In the genomic region with DNA sequence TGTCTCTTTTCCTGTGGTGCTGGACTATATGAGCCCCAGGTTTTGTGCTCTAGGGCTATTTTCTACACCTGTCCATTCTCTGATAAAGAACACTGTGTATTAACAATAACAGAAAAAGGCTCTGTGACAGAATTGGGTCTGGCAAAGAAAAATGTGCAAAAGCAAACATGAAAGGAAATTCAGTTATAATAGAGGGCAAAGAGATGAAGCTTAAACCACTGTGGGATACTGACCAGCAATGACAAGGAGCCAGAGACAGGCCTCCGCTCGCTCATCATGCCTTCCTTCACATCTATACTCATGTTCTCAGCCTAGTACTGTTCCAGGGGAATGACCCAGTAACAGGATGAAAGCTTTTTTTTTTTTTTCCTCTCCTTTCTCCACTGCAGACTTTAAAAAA, we compare ENCODE assay signal across 11 mouse cellular contexts.
DNase-seq lines count a peak whose midpoint lies in the region; ATAC-seq lines count a peak whose summit lies in the region.
"Had no signal": no experiment of that assay in that cellular context is flagged by ENCODE, and none has a peak within 500 bp of the region (broad histone marks: within the 10 kb centered on the region; RNA-seq: fewer than 3 reads in every experiment).

No protein-coding gene starts in this region.

- H3K27me3 ChIP-seq in hindbrain, embryonic 14.5 days (ENCODE audit: control insufficient read depth, insufficient read depth, low read length) = no peaks in the 10 kb centered on the region
- H3K27me3 ChIP-seq in hindbrain, embryonic 10.5 days (ENCODE audit: insufficient read depth, poor library complexity, severe bottlenecking) = no peaks in the 10 kb centered on the region
- H3K27me3 ChIP-seq in midbrain, embryonic 16.5 days (ENCODE audit: control insufficient read depth, insufficient read depth, low read depth, low read length) = no peaks in the 10 kb centered on the region
- H3K27me3 ChIP-seq: midbrain, embryonic 12.5 days; neural tube, embryonic 12.5 days had no signal

- ATAC-seq in hindbrain, embryonic 14.5 days (ENCODE audit: low FRiP score) = no peak
- no peak for ATAC-seq in midbrain, embryonic 16.5 days

- H3K27ac ChIP-seq in hindbrain, embryonic 14.5 days = no peak overlapping the region
- H3K27ac ChIP-seq in hindbrain, embryonic 10.5 days = no peak overlapping the region
- H3K27ac ChIP-seq in midbrain, embryonic 16.5 days (ENCODE audit: low read length) = no peak overlapping the region; the same call in 1 of the 2 replicates
- H3K27ac ChIP-seq: neural tube, embryonic 12.5 days had no signal

- peak; percentile 39 to 52 for DNase-seq in cerebellum, adult 18-20 months
- DNase-seq in cerebellum, postnatal 10 days = no peak
- no peak for DNase-seq in hindbrain, embryonic 14.5 days (ENCODE audit: low spot score)
- DNase-seq in hindbrain, embryonic 10.5 days (ENCODE audit: low spot score) = no peak
- peak; percentile 44 to 52 for DNase-seq in cerebellum, postnatal 25 days
- no peak for DNase-seq in retina, postnatal 1 day
- no peak for DNase-seq in thymus, postnatal 36 days
- DNase-seq: adrenal gland, postnatal 25 days had no signal

- H3K4me2 ChIP-seq in hindbrain, embryonic 14.5 days (replicated peaks) = peak overlapping the region; percentile 51
- H3K4me2 ChIP-seq in midbrain, embryonic 16.5 days (ENCODE audit: low read length) = peak overlapping the region; percentile 55

- H3K4me1 ChIP-seq in hindbrain, embryonic 14.5 days (replicated peaks; ENCODE audit: control insufficient read depth, insufficient read depth, low read length) = peaks cover 29% of the 10 kb centered on the region
- H3K4me1 ChIP-seq in hindbrain, embryonic 10.5 days (replicated peaks) = peaks cover 22% of the 10 kb centered on the region
- H3K4me1 ChIP-seq in midbrain, embryonic 16.5 days (ENCODE audit: control insufficient read depth, insufficient read depth, low read length) = peaks cover 31% of the 10 kb centered on the region

- WGBS in hindbrain, embryonic 14.5 days = 78% methylated on average over 2 of the region's 2 CpGs
- WGBS in hindbrain, embryonic 10.5 days = 91% methylated on average over 2 of the region's 2 CpGs
- 82% methylated on average over 2 of the region's 2 CpGs for WGBS in midbrain, embryonic 16.5 days

- no peaks in the 10 kb centered on the region for H3K36me3 ChIP-seq in hindbrain, embryonic 14.5 days (replicated peaks; ENCODE audit: control insufficient read depth, insufficient read depth)
- no peaks in the 10 kb centered on the region for H3K36me3 ChIP-seq in hindbrain, embryonic 10.5 days
- H3K36me3 ChIP-seq in midbrain, embryonic 16.5 days (ENCODE audit: control insufficient read depth, insufficient read depth, low read length) = no peaks in the 10 kb centered on the region
- H3K36me3 ChIP-seq: midbrain, embryonic 12.5 days; neural tube, embryonic 12.5 days had no signal

- no peaks in the 10 kb centered on the region for H3K9me3 ChIP-seq in hindbrain, embryonic 14.5 days (ENCODE audit: control insufficient read depth, low read length)
- H3K9me3 ChIP-seq in hindbrain, embryonic 10.5 days = no peaks in the 10 kb centered on the region
- no peaks in the 10 kb centered on the region for H3K9me3 ChIP-seq in midbrain, embryonic 16.5 days (replicated peaks; ENCODE audit: control insufficient read depth, low read length, poor library complexity, severe bottlenecking)
- H3K9me3 ChIP-seq: midbrain, embryonic 12.5 days; neural tube, embryonic 12.5 days had no signal

- no peak overlapping the region; the same call in 1 of the 2 replicates for H3K9ac ChIP-seq in hindbrain, embryonic 14.5 days
- H3K9ac ChIP-seq in midbrain, embryonic 16.5 days (ENCODE audit: low read depth, low read length) = 0 out of 2 replicates have a peak overlapping the region, but pooled peaks have one; percentile 7
- H3K9ac ChIP-seq: midbrain, embryonic 12.5 days; neural tube, embryonic 12.5 days had no signal

- no peak overlapping the region for H3K4me3 ChIP-seq in hindbrain, embryonic 14.5 days (replicated peaks; ENCODE audit: low read length)
- H3K4me3 ChIP-seq in hindbrain, embryonic 10.5 days = no peak overlapping the region
- H3K4me3 ChIP-seq in midbrain, embryonic 16.5 days (ENCODE audit: low read depth, low read length) = peak overlapping the region; percentile 40
- H3K4me3 ChIP-seq: neural tube, embryonic 12.5 days had no signal

Comparison
In these comparisons a context has a peak if more than half of its experiments do, and no peak if none do; other contexts are left out.
1. DNase-seq: peak in cerebellum, adult 18-20 months (2 of 2) and cerebellum, postnatal 25 days (2 of 2); none in cerebellum, postnatal 10 days (0 of 2), hindbrain, embryonic 14.5 days (single experiment), hindbrain, embryonic 10.5 days (single experiment), retina, postnatal 1 day (single experiment) and thymus, postnatal 36 days (0 of 2).